Mouse (Mus musculus) forebrain, postnatal 0 days (tissue): ENCODE measurements around the gene 5830473C10Rik. TPM values are rescaled to one million over a fixed set of nuclear protein-coding genes. Genes with fewer than 3 reads are reported as not detected.

Source experiments
- ATAC-seq: fragments of 200-750 bp; cut with Nextera tagmentation; 2 replicates; pipeline ENCODE4 v1.8.0; 2017; ENCODE audit warnings: mild to moderate bottlenecking, moderate library complexity
- DNase-seq: peaks from one replicate; pipeline ENCODE4 v3.0.0-alpha.2; 2015
- H3K27ac ChIP-seq: fragments of 300-500 bp; sonication (generic); 2 replicates; pipeline ENCODE4 v1.5.1; 2014; ENCODE audit warnings: low read depth, mild to moderate bottlenecking, antibody characterized with exemption, low read length, moderate library complexity, mixed read lengths
- H3K27me3 ChIP-seq: fragments of 300-500 bp; sonication (generic); 2 replicates; pipeline ENCODE4 v1.6.1; 2014; ENCODE audit warnings: mild to moderate bottlenecking, low read length, mixed read lengths; ENCODE audit not compliant: insufficient read depth
- H3K36me3 ChIP-seq: fragments of 300-500 bp; sonication (generic); 2 replicates; pipeline ENCODE4 v1.6.1; 2014; ENCODE audit warnings: mild to moderate bottlenecking, moderate library complexity; ENCODE audit not compliant: insufficient read depth
- H3K4me1 ChIP-seq: fragments of 300-500 bp; sonication (generic); 2 replicates; pipeline ENCODE4 v1.6.1; 2014; ENCODE audit warnings: antibody characterized with exemption; ENCODE audit not compliant: insufficient read depth
- H3K4me2 ChIP-seq: fragments of 300-500 bp; sonication (generic); 2 replicates; pipeline ENCODE4 v1.6.1; 2014; ENCODE audit warnings: low read depth, mild to moderate bottlenecking, moderate library complexity
- H3K4me3 ChIP-seq: fragments of 300-500 bp; sonication (generic); 2 replicates; pipeline ENCODE4 v1.5.1; 2014; ENCODE audit warnings: low read depth, low read length, mixed read lengths
- H3K9ac ChIP-seq: fragments of 300-500 bp; sonication (generic); 2 replicates; pipeline ENCODE4 v1.6.1; 2014; ENCODE audit warnings: mild to moderate bottlenecking
- H3K9me3 ChIP-seq: fragments of 300-500 bp; sonication (generic); 2 replicates; pipeline ENCODE4 v1.6.1; 2016; ENCODE audit warnings: low read length
- CTCF ChIP-seq: sonication (generic); IDR thresholded peaks from 2 replicates; pipeline ENCODE4 v1.5.1; 2016; ENCODE audit warnings: antibody characterized with exemption, control low read depth, low read depth
- WGBS: fragments of 180-500 bp; shearing (Covaris S2); extraction: QIAGEN DNeasy Blood & Tissue Kit; methylation state at CpG from one replicate; pipeline ENCODE4 v1.1.7; 2014; 5-methylcytosine and 5-hydroxymethylcytosine counted together
- polyA plus RNA-seq: library from polyadenylated mRNA; unstranded; fragments of >200 nt; fragmentation: Nextera tagmentation; extraction: Ambion mirVana; gene quantifications from 2 replicates; pipeline ENCODE4 v1.2.1, GENCODE M21; 2015
- total RNA-seq: library from RNA; depleted of rRNA; stranded (reverse); fragments of >200 nt; gene quantifications from 2 replicates; pipeline ENCODE4 v1.2.3, GENCODE M21; 2014

5830473C10Rik gene
- total and polyA plus RNA-seq, 2 experiments from 2014 or later = 0.10 to 0.29 TPM

DNA sequence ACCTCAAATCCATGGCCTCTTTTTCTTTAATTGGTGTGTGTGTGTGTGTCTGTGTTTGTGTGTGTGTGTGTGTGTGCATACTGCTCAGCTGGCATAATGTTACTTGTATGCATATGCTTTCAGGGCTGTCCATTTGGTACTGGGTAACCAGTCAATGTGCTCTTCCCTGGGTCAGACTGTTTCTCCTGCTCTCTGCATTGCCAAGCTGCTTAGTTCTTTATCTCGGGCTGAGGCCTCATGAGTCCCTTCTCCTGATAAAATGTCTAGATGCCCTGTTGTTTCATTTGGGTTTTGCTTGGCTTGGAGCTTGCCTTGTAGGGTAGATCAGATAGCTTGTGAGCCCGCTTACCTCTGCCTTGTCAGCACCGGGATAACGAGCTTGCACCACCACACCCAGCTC is 2.0 kb downstream of the 5830473C10Rik start:
- Histone ChIP-seq H3K27me3 (no peaks in the 10 kb centered on the region), H3K36me3 (no peaks in the 10 kb centered on the region), H3K4me1 (no peaks in the 10 kb centered on the region), H3K9ac (no peak overlapping the region), H3K27ac (no peak overlapping the region), H3K4me3 (no peak overlapping the region), H3K9me3 (no peaks in the 10 kb centered on the region), H3K4me2 (no peak overlapping the region)
- ATAC-seq = no peak
- DNase-seq = no peak
- 81% methylated on average over 4 of the region's 4 CpGs for WGBS
- no peak for TF ChIP-seq CTCF

DNA sequence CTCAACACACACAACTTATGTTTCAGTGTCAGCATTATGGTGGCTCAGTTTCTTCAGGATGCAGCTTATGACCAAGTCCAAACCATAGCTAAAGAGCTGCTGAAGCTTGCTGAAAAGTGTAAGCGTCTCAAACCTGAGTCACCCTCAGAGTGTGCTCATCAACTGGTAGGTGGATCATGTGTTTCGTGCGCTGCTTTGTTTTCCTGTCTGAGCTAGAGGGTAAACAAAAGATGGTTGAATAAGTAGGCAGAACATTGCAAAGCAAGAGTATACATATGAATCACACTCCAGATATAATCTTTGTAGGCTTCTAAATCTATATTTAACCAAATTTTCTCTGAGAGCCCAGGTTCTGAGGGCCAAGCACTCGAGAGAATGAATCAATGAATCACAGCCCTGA is 3.3 kb downstream of the 5830473C10Rik start:
- H3K36me3 ChIP-seq = no peaks in the 10 kb centered on the region
- WGBS = 85% methylated on average over 4 of the region's 4 CpGs
- H3K27me3 ChIP-seq = no peaks in the 10 kb centered on the region
- no peak overlapping the region for H3K27ac ChIP-seq
- DNase-seq (no peak), ATAC-seq (no peak)
- H3K4me2 ChIP-seq = no peak overlapping the region
- no peak overlapping the region for H3K4me3 ChIP-seq
- no peak for TF ChIP-seq CTCF
- H3K9ac ChIP-seq = no peak overlapping the region
- no peaks in the 10 kb centered on the region for H3K9me3 ChIP-seq
- no peaks in the 10 kb centered on the region for H3K4me1 ChIP-seq

DNA sequence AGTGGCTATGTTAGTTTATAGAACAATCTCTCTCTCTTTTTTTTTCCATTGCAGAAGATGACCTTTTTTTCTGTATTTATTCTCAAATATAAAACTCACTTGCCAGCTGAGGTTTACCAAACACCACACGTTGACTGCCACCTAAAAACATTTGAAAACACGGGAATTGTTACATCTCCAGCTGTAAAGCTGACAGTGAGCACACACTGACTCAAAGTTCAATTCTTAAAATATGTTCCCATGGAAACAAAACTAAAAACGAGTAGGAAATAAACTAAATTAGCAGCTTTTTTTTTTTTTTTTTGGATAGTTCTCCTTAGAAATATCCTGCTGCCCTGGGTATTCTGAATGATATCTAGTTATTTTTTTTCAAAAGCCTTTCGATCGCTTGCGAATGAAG is 4.3 kb downstream of the 5830473C10Rik start:
- Histone ChIP-seq H3K9ac (no peak overlapping the region), H3K9me3 (no peaks in the 10 kb centered on the region), H3K36me3 (no peaks in the 10 kb centered on the region), H3K4me3 (no peak overlapping the region), H3K27ac (no peak overlapping the region; the same call in 1 of the 2 replicates), H3K27me3 (no peaks in the 10 kb centered on the region), H3K4me2 (no peak overlapping the region), H3K4me1 (no peaks in the 10 kb centered on the region)
- ATAC-seq (peak; percentile 67), DNase-seq (peak; percentile 30)
- no peak for TF ChIP-seq CTCF
- 64% methylated on average over 6 of the region's 6 CpGs for WGBS

DNA sequence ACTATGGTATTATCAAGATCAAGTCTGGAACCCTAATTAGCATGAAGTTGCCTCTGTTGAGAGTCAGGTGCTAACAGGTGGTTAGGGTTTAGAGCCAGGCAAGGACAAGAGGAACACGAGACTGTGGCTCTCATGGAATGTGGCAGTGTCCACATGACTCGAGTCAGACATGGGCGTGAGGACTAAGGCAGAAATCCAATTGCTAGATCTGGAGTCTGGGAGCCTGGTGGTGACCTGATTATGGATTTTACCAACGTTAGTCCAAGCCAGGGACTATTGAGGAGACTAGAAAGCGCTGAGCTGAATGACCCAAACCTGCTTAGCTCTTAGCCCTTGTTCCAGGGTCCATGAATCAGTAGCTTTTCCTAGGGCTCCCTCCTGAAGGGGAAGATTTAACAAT is 6.9 kb downstream of the 5830473C10Rik start:
- Histone ChIP-seq H3K4me3 (no peak overlapping the region), H3K27ac (no peak overlapping the region), H3K9ac (no peak overlapping the region), H3K9me3 (no peaks in the 10 kb centered on the region), H3K4me1 (no peaks in the 10 kb centered on the region), H3K36me3 (no peaks in the 10 kb centered on the region), H3K4me2 (no peak overlapping the region), H3K27me3 (no peaks in the 10 kb centered on the region)
- 82% methylated on average over 5 of the region's 5 CpGs for WGBS
- ATAC-seq = no peak
- DNase-seq = no peak
- TF ChIP-seq CTCF = no peak

DNA sequence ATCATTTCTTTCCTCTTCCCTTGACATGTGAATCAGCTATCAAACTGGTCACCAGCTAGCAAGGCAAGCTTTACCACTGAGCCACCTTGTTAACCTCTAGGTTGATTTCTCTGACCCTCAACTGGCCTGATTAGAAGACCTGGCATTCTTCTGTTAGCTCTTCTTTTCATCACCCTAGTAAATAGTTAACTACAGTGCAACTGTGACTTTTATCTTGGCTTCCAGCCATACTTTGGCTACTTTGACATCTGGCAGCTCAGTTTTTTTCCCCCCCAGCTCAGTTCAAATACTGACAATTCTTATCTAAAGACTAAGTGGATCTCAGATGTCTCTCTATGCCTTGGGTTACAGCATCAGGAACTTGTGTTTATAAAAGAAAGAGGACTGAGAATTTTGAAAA is 7.4 kb downstream of the 5830473C10Rik start:
- DNase-seq = no peak
- ATAC-seq = no peak
- Histone ChIP-seq H3K4me1 (no peaks in the 10 kb centered on the region), H3K9ac (no peak overlapping the region), H3K9me3 (no peaks in the 10 kb centered on the region), H3K4me2 (no peak overlapping the region), H3K36me3 (no peaks in the 10 kb centered on the region), H3K27ac (no peak overlapping the region), H3K27me3 (no peaks in the 10 kb centered on the region), H3K4me3 (no peak overlapping the region)
- no peak for TF ChIP-seq CTCF

DNA sequence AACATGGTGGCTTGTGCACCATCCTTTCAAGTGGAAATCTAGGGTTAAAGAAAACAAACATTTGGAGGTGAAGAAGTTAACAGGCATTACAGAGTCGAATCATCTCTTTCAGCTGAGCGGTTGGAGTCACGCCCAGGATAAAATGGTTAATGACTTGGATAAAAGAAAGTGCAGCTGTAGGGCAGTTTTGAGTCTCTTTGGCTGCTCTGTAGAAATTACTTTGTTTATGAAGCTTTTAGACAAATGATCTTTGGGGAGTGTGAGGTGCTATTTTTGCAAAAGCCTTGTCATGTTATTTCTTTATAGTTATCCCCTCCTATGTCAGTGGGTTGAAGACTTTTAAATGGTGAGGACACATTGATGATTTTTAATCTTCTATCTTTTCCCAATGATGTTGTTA is 10.3 kb downstream of the 5830473C10Rik start:
- Histone ChIP-seq H3K4me3 (no peak overlapping the region), H3K4me1 (no peaks in the 10 kb centered on the region), H3K27me3 (no peaks in the 10 kb centered on the region), H3K9me3 (no peaks in the 10 kb centered on the region), H3K9ac (no peak overlapping the region), H3K36me3 (no peaks in the 10 kb centered on the region), H3K27ac (no peak overlapping the region), H3K4me2 (no peak overlapping the region)
- DNase-seq (no peak), ATAC-seq (no peak)
- no peak for TF ChIP-seq CTCF
- WGBS = 40% methylated on average over 3 of the region's 3 CpGs

DNA sequence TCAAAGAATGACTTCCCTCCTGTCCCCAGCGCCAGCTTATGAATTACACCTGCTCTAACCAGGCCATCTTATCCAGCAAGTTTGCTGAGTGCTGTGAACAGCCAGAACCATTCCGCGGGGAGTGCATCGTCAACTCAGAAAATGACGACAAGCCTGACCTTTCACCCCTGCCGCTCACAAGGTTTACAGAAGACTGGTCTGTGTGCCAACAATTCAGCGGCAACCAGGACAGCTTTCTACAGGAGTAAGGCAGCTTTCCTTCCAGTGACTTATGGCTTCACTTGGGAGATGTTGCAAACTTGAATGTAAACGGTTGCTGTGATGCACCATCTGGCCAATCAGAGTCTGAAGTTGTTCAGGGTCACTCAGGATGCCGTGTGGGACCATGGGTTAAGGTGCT is 16.8 kb downstream of the 5830473C10Rik start:
- no peak overlapping the region for H3K4me3 ChIP-seq
- DNase-seq (no peak), ATAC-seq (no peak)
- 89% methylated on average over 9 of the region's 9 CpGs for WGBS
- H3K4me2 ChIP-seq = no peak overlapping the region
- no peaks in the 10 kb centered on the region for H3K36me3 ChIP-seq
- no peaks in the 10 kb centered on the region for H3K27me3 ChIP-seq
- H3K4me1 ChIP-seq = no peaks in the 10 kb centered on the region
- no peaks in the 10 kb centered on the region for H3K9me3 ChIP-seq
- no peak overlapping the region for H3K9ac ChIP-seq
- H3K27ac ChIP-seq = no peak overlapping the region
- no peak for TF ChIP-seq CTCF

DNA sequence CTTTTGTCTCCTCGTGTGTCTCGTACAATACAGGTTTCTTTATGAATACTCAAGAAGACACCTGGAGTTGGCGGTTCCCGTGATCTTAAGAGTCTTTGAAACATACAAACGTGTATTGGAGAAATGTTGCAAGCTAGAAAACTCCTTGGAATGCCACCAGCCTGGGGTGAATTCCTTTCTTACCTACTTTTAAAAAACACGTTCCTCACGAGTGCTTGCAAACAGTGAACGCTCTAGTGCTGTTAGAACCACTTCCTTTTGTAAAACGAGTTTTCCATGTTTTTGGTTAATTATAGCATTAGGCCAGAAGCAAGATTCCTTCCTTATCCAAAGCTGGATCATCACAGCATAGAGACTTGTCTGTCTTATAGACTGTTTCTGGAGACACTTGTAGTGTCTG is 18.6 kb downstream of the 5830473C10Rik start:
- TF ChIP-seq CTCF = no peak
- no peaks in the 10 kb centered on the region for H3K9me3 ChIP-seq
- WGBS = 93% methylated on average over 9 of the region's 9 CpGs
- DNase-seq = no peak
- H3K27me3 ChIP-seq = no peaks in the 10 kb centered on the region
- no peaks in the 10 kb centered on the region for H3K4me1 ChIP-seq
- no peak overlapping the region for H3K27ac ChIP-seq
- no peak overlapping the region for H3K4me2 ChIP-seq
- H3K36me3 ChIP-seq = no peaks in the 10 kb centered on the region
- H3K9ac ChIP-seq = no peak overlapping the region
- no peak overlapping the region for H3K4me3 ChIP-seq
- ATAC-seq = no peak
